ENCODE assay signal across 18 mouse cellular contexts in genomic region chr16:40075556-40075955, GRCm38 (mm10).
DNase-seq lines count a peak whose midpoint lies in the region; ATAC-seq and TF ChIP-seq lines count a peak whose summit lies in the region.
"Had no signal": no experiment of that assay in that cellular context is flagged by ENCODE, and none has a peak within 500 bp of the region (broad histone marks: within the 10 kb centered on the region; RNA-seq: fewer than 3 reads in every experiment).

No protein-coding gene starts in this region.

- intact Hi-C loops in heart, adult 2 months (cut with DNase I), result no loop called here

- H3K4me1 ChIP-seq in heart, adult 2 months (ENCODE audit: control insufficient read depth, insufficient read depth, low read length), result no peaks in the 10 kb centered on the region
- no peaks in the 10 kb centered on the region for H3K4me1 ChIP-seq in heart, embryonic 12.5 days (replicated peaks)
- no peaks in the 10 kb centered on the region for H3K4me1 ChIP-seq in kidney, embryonic 15.5 days
- H3K4me1 ChIP-seq: embryonic facial prominence, embryonic 13.5 days; forebrain, embryonic 15.5 days; limb, embryonic 13.5 days; liver, embryonic 13.5 days; neural tube, embryonic 12.5 days had no signal

- no peak for ATAC-seq in heart, embryonic 12.5 days (ENCODE audit: insufficient number of reproducible peaks, low FRiP score)
- no peak for ATAC-seq in kidney, embryonic 15.5 days (replicated peaks; ENCODE audit: low FRiP score)
- ATAC-seq in activated CD4-positive, CD25-positive, alpha-beta regulatory T cell, adult 4 months, result no peak
- ATAC-seq: forebrain, embryonic 15.5 days; Patski had no signal

- H3K4me3 ChIP-seq in heart, adult 2 months, result no peak overlapping the region
- no peak overlapping the region for H3K4me3 ChIP-seq in heart, embryonic 12.5 days
- H3K4me3 ChIP-seq in kidney, embryonic 15.5 days (replicated peaks), result no peak overlapping the region
- H3K4me3 ChIP-seq: embryonic facial prominence, embryonic 13.5 days; forebrain, embryonic 15.5 days; limb, embryonic 13.5 days; liver, embryonic 13.5 days; neural tube, embryonic 12.5 days had no signal

- no peak for TF ChIP-seq CTCF in heart, adult 2 months (IDR thresholded peaks at IDR 0.05)

- no peaks in the 10 kb centered on the region for H3K36me3 ChIP-seq in heart, adult 2 months (ENCODE audit: control insufficient read depth, insufficient read depth, low read length)
- no peaks in the 10 kb centered on the region for H3K36me3 ChIP-seq in heart, embryonic 12.5 days
- no peaks in the 10 kb centered on the region for H3K36me3 ChIP-seq in kidney, embryonic 15.5 days
- H3K36me3 ChIP-seq: embryonic facial prominence, embryonic 13.5 days; forebrain, embryonic 15.5 days; limb, embryonic 13.5 days; liver, embryonic 13.5 days; neural tube, embryonic 12.5 days had no signal

- H3K79me2 ChIP-seq in heart, adult 2 months (replicated peaks; ENCODE audit: control insufficient read depth, insufficient read depth, low read length), result no peaks in the 10 kb centered on the region

- no peak for TF ChIP-seq EP300 in heart, adult 2 months (IDR thresholded peaks at IDR 0.05; ENCODE audit: insufficient read depth, low read depth, low read length)

- no peak overlapping the region for H3K27ac ChIP-seq in heart, adult 2 months
- H3K27ac ChIP-seq in heart, embryonic 12.5 days (ENCODE audit: poor library complexity, severe bottlenecking), result no peak overlapping the region
- H3K27ac ChIP-seq in kidney, embryonic 15.5 days, result no peak overlapping the region
- H3K27ac ChIP-seq: embryonic facial prominence, embryonic 13.5 days; forebrain, embryonic 15.5 days; limb, embryonic 13.5 days; liver, embryonic 13.5 days; neural tube, embryonic 12.5 days had no signal

- no peak overlapping the region for H3K9ac ChIP-seq in heart, adult 2 months (ENCODE audit: low read depth, low read length)
- H3K9ac ChIP-seq in heart, embryonic 12.5 days, result no peak overlapping the region
- no peak overlapping the region for H3K9ac ChIP-seq in kidney, embryonic 15.5 days
- H3K9ac ChIP-seq: embryonic facial prominence, embryonic 13.5 days; forebrain, embryonic 15.5 days; limb, embryonic 13.5 days; liver, embryonic 13.5 days; lung, embryonic 14.5 days; neural tube, embryonic 12.5 days had no signal

- DNase-seq in adrenal gland, postnatal 10 days, result peak; percentile 77
- DNase-seq in adrenal gland, postnatal 4 days (ENCODE audit: low spot score in 2 of 2), result no peak
- peak; percentile 4 to 23 for DNase-seq in heart, adult 2 months
- DNase-seq in kidney, postnatal 10 days, result peak; percentile 64
- peak; percentile 4 for DNase-seq in Muller cell, postnatal 12 days (ENCODE audit: inconsistent ontology term)
- DNase-seq: kidney, adult 11 months; liver, embryonic 13.5 days; lung, embryonic 14.5 days; lung, postnatal 4 days; thymus, postnatal 14 days had no signal

- H3K27me3 ChIP-seq in heart, adult 2 months (ENCODE audit: control insufficient read depth, insufficient read depth, low read length), result no peaks in the 10 kb centered on the region
- no peaks in the 10 kb centered on the region for H3K27me3 ChIP-seq in heart, embryonic 12.5 days (replicated peaks)
- no peaks in the 10 kb centered on the region for H3K27me3 ChIP-seq in kidney, embryonic 15.5 days
- H3K27me3 ChIP-seq: embryonic facial prominence, embryonic 13.5 days; forebrain, embryonic 15.5 days; limb, embryonic 13.5 days; liver, embryonic 13.5 days; neural tube, embryonic 12.5 days; Patski had no signal

- no peak overlapping the region for H3K4me2 ChIP-seq in heart, embryonic 12.5 days
- no peak overlapping the region for H3K4me2 ChIP-seq in kidney, embryonic 15.5 days
- H3K4me2 ChIP-seq: embryonic facial prominence, embryonic 13.5 days; forebrain, embryonic 15.5 days; limb, embryonic 13.5 days; liver, embryonic 13.5 days; lung, embryonic 14.5 days; neural tube, embryonic 12.5 days had no signal

- WGBS in heart, adult 2 months, result 45% methylated on average over 2 of the region's 2 CpGs
- WGBS in heart, embryonic 12.5 days, result 58% methylated on average over 2 of the region's 2 CpGs
- WGBS in kidney, embryonic 15.5 days, result 72% methylated on average over 2 of the region's 2 CpGs

- no peaks in the 10 kb centered on the region for H3K9me3 ChIP-seq in heart, embryonic 12.5 days (replicated peaks)
- H3K9me3 ChIP-seq in kidney, embryonic 15.5 days (replicated peaks), result no peaks in the 10 kb centered on the region
- H3K9me3 ChIP-seq: embryonic facial prominence, embryonic 13.5 days; forebrain, embryonic 15.5 days; limb, embryonic 13.5 days; liver, embryonic 13.5 days; neural tube, embryonic 12.5 days had no signal

- TF ChIP-seq POLR2A in heart, adult 2 months (IDR thresholded peaks at IDR 0.05; ENCODE audit: insufficient read depth, low read depth, low read length), result no peak

Comparison
In these comparisons a context has a peak if more than half of its experiments do, and no peak if none do; other contexts are left out.
1. DNase-seq: peak in adrenal gland, postnatal 10 days (single experiment), heart, adult 2 months (2 of 2), kidney, postnatal 10 days (single experiment) and Muller cell, postnatal 12 days (single experiment); none in adrenal gland, postnatal 4 days (0 of 2).